Mouse (Mus musculus) spleen, adult 2 months (tissue): ENCODE measurements around the gene Tpx2.

ENCODE experiments used
- CTCF ChIP-seq: fragments of 200-500 bp; IDR thresholded peaks from 2 replicates; pipeline ENCODE4 v1.5.1; 2011; ENCODE audit warnings: mild to moderate bottlenecking, inconsistent platforms; ENCODE audit not compliant: insufficient read depth, insufficient read length, insufficient replicate concordance; ENCODE audit errors: extremely low read depth
- POLR2A ChIP-seq: fragments of 200-500 bp; IDR thresholded peaks from 2 replicates; pipeline ENCODE4 v1.6.1; 2011; ENCODE audit warnings: low read depth, low read length, inconsistent platforms

DNA sequence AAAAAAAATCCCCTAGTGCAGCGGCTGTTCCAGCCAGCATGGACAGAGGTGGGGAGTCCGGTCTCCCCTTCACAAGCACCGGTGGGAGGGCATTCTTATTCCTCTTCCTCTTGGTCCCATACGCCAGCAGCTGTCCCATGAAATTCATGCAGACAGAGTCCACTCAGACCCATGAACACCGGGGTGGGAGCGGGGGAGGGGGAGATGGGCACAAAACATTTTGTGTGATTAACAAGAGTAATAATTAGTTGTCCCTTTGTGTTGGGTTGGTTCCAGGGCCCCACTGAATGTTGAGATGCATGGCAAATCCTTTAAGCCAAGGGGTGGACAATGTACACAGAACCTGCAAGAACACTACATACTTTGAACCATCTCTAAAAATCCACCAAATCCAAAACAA lies 93.3 kb downstream of the Tpx2 start:
- TF ChIP-seq CTCF: no peak
- no peak for TF ChIP-seq POLR2A
